Mouse (Mus musculus): ENCODE results near the gene Ing1. TPM values are rescaled to one million over a fixed set of nuclear protein-coding genes. Genes with fewer than 3 reads are reported as not detected.

Ing1 gene
- total RNA-seq (2015; ENCODE audit: low replicate concordance) = 16.3 and 16.5 TPM in 2 replicates
- 19.3 and 25.9 TPM in 2 replicates for total RNA-seq (2017; ENCODE audit: low replicate concordance)

DNA sequence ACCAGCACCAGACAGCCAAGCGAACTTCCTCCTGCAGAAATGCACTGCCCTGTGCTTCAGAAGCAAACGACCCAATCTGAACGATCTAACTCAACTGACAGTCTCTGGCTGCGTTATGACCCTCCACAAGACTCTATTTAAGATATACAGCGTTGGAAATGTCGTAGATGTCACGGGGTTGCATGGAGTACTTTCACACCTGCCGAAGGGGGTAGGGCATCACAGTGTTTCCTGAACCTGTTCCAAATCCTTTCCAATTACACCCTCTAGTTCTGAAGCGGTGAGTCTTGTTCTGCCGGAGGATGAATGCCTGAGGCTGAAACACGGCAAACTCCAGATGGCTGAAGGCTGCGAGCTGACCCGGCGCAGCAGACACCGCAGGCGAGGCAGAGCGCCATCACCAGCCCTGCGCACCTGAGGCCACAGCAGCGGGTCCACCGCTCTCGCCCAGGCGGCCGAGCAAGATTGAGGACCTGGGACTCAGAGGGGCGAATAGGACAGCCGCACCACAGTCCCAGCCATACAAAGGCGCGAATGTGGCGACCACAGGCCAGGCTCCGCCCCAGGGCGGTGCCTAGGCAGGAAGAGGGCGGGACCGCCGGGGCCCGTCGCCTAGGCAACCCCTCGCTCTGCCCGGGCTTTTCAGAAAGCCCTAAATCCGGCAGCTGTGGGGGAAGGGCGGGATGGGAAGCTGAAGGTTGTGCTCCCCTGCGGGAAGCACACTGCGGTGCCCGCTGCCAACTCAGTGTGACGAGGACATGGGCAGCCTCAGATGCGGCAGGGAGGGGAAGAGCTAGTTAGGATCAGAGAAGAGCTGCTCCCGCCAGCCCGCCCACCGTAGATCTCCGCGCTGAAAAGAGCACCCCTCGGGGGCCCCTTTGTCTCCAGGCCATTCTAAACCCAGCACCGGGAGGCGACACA is at the start of gene Ing1:
Gene Ing1, plus strand, starts transcription at position 773 of the 921 bp plus-strand sequence.
- ATAC-seq (replicated peaks; ENCODE audit: low FRiP score, poor library complexity, severe bottlenecking) = peak; percentile 52

DNA sequence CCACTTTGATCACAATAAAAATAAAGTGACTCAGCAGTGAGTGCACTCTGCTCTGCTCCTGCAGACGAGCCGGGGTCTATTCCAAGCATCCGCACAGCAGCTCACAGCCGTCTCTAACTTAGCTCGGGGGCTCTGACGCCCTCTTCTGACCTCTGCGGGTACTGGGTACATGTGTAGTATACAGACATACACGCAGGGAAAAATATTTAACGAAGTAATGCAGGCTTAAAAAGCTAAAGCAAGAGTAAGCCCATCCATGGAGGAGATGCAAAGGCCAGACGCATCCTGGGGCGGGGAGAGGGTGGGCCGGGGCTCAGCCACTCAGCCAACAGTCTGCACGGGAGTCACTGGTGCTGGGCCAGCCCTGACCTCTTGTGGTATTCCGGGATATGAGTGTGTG is 49.3 kb upstream of the Ing1 start:
- ATAC-seq (replicated peaks; ENCODE audit: low FRiP score, poor library complexity, severe bottlenecking) = no peak

DNA sequence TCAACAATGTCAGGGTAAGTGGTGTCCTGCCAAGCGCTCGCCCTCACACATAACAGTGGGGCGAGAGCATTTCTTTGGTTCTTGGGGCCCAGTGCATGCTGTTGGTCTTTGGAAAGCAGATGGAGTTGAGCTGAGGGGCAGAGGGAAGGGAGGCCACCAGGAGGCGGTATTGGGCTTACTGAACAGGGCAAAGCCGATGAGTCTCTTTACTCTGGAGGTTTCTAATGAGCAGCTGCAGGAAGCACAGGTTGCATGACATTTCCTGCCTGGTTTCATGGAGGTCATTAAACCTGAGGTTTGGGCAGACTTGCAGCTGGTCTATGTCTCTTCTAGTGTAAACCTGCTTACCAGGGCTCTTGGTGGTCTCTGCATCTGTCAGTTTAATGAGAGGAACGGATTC is 48.6 kb upstream of the Ing1 start:
- peak; percentile 44; the same call in 1 of the 2 replicates for ATAC-seq (replicated peaks; ENCODE audit: low FRiP score, poor library complexity, severe bottlenecking)

DNA sequence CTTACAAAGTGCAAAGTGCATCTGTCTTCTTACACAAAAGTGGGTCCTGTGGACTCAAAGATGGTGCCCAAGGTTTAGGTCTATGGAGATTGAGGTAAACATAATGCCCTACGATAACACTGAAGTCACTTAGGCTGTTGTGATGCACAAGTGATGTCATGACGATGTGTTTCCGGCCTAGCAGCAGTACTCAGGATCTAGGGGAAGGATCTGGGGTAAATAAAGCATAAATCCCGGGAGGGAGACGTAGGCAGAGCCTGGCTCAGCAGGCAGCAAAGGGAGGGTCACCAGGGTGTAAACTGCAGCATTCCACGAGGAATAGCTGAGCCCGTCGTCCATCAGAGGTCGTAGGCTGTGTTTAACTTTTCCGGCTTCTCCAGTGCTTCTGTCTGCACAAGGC is 46.5 kb upstream of the Ing1 start:
- no peak for ATAC-seq (replicated peaks; ENCODE audit: low FRiP score, poor library complexity, severe bottlenecking)

DNA sequence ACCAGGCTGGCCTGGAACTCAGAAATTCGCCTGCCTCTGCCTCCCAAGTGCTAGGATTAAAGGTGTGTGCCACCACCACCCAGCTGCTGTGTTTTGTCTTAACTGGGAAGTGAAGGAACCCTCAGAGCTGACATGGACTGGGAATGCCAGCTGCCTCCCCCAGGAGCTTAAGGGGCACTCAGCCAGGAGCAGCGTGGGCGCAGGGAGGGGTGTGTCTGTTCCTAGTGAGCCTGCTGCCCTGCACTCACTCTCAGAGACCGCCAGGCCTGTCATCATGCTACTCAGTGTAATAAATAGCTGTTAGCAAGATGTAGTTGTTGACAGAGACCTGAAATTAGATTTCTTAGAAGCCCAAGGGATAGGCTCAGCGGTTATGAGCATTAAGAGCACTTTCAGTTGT is 44.4 kb upstream of the Ing1 start:
- no peak for ATAC-seq (replicated peaks; ENCODE audit: low FRiP score, poor library complexity, severe bottlenecking)

DNA sequence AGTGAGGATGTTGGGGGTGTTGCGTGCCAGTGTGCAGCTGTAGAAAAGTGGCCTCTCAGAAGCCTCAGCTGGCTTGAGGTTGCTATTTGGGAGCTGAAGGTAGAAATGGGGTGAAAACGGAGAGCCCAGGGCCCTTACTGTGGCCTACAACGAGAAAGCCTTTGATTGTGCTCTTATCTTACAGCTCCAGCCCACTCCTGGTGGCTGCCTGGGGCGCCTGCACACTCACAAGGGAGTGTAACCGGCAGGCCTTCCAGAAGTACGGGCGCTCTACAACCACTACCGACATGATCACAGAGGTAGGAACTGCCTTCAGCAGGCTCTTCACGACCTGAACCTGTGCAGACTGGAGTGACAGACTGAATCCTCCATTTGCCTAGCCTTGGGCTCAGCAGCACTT is 42.7 kb upstream of the Ing1 start:
- no peak for ATAC-seq (replicated peaks; ENCODE audit: low FRiP score, poor library complexity, severe bottlenecking)

DNA sequence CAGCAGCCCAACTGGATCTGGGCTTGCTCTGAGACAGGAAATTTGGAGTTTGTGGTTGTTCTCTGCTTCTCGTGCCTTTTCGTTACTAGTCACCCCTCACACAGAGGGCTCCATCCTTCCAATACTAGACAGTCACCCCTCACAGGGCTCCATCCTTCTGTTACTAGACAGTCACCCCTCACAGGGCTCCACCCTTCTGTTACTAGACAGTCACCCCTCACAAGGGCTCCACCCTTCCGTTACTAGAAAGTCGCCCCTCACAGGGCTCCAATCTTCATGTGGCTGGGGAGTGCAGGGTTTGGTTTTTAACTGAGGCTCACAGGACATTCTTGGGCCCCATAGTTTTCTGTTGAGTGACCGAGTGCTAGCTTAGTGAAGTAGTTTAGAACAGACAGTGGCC is 42.1 kb upstream of the Ing1 start:
- ATAC-seq (replicated peaks; ENCODE audit: low FRiP score, poor library complexity, severe bottlenecking) = no peak

DNA sequence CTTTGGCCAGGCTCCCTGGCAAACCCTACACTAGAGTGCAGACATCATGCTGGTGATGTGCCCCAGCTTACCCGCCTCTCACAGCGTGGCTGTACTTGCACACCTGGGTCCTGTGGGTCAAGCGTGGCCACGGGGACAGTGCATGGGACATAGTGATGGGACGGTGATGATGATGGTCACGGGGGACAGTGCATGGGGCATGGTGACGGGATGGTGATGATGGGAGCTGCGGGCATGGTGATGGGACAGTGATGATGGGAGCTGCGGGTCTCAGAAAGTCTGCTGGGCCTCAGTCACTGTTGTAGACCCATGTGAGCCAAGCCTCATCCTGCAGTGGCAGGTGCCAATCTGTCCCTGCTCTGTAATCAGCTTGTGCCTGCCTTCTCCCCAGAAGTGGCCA is 39.1 kb upstream of the Ing1 start:
- ATAC-seq (replicated peaks; ENCODE audit: low FRiP score, poor library complexity, severe bottlenecking) = no peak

DNA sequence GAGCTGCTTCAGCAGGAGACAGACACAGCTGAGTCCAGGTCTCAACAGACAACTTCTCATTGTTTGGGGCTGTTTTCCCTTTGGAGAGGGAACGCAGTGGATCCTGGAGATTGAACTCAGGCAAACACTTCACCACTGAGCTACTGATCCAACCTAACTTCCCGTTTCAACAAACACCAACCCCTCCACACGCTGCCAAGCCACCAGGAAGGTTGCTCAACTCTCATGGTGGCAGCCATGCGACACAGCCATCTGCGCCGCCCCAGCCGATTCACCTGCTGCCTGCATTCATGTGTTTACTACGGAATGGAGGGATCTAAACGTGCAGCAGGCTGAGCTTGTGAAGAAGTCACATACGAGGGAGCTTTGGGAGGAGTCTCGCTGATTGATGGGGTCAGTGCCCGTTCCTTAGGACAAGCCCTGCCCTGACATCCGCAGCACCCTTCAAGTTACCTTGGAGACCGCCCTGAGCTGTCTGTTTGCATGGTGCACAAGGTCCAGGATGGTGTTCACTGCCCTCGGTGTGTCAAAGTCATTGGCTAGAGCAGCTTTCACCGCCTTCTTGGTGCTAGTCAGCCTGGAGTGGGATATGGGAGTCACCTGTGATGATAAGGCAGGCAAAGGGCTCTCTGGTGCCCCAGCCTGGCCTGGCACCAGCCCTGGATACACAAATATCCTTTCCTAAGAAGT is 37.9 kb upstream of the Ing1 start:
- no peak for ATAC-seq (replicated peaks; ENCODE audit: low FRiP score, poor library complexity, severe bottlenecking)

DNA sequence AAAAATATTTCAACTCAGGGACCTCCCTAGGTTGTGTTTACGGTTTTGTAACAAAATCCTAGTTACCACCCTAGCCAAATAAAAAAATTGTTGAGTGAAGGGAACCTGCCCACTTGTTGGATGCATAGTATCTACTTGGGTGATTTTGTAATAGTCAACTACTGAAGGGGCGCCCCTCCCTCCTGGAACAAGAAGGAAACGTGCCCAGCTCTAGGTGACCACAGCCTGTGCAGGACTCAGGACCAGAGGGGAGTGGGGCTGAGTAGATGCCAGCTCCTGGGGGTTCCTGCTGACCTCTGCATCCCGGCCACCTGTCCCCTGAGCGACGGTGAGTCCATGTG is 37.3 kb upstream of the Ing1 start:
- no peak for ATAC-seq (replicated peaks; ENCODE audit: low FRiP score, poor library complexity, severe bottlenecking)

DNA sequence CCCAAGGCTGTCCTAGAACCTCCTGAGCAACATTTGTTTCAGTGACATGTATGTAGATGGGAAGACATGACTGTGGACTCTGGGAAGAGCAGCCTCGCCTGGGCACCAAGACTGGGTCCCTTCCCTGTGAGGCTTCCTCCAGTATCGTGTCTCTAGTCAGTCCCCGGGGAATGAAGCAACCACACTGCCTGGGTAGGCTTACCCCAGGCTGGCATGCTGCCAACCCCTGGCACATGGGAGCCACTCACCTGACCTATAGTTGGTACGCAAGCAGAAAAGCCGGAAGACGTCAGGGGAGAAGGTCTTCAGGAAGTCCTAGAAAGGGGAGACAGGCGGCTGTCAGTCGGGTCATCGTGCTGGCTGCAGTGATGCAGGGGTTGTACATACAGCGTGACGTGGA is 36.7 kb upstream of the Ing1 start:
- no peak for ATAC-seq (replicated peaks; ENCODE audit: low FRiP score, poor library complexity, severe bottlenecking)

DNA sequence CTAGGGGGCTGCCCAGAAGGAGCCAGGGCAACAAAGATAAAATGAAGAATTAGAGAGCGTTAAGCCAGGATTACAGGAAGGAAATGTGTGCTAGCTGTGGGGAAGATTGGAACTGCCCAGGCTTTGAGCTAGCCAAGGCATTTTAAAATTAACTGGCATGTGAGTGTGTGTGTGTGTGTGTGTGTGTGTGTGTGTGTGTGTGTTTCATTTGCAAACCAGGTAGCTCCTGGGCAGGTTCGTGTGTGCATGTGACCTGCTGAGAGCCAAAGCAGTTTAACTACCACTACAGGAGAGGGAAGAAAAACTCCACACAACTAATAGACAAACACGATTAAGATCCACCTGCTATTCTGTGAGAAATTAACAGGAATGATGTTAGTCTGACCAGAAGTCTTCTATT is 32.0 kb upstream of the Ing1 start:
- no peak for ATAC-seq (replicated peaks; ENCODE audit: low FRiP score, poor library complexity, severe bottlenecking)

DNA sequence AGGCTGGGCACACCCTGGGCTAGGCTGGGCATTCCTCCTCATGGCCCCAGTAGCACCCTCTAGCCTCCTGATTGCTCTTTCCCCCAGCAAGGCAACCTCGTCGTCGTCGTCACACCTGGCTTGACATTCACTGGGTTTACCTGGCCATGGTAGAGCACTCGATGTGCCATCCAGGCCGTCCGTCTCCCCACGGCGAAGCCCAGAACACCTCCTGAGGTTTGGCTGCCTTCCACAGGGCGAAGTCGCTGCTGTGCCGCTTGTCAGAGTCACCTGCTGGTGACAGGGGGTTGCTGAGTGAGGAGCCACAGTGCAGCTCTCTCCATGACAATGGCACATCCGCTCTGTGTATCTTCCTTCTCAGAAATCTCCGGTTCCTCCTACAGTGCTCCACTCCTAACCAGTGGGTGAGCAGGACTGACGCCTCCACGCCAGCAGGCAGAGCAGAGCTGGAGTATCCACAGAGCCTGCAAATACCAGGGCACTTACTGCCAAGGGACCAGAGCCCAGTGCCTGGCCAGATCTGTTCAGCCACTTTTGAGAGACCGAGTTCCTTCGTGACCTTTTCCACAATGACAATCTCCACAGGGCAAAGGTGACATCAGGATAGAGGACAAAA is 25.1 kb upstream of the Ing1 start:
- no peak; the same call in 1 of the 2 replicates for ATAC-seq (replicated peaks; ENCODE audit: low FRiP score, poor library complexity, severe bottlenecking)

DNA sequence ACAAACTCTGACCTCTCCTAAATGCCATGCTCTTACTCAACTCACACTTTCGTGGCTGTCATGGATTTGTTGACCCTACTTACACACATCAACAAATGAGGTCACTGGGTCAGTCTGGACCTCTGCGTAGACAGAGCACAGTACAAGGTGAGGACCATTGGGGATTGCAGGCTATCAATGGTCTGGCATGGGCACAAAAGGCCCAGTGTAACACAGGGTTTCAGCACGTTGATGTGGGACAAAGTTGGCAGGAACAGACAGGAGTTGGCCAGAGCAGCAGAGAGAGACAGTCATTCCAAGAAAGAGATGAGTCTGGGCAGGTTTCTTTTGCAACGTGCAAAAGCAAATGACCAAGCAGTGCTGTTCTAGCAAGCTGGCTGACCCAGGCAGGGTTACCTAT is 24.5 kb upstream of the Ing1 start:
- ATAC-seq (replicated peaks; ENCODE audit: low FRiP score, poor library complexity, severe bottlenecking) = no peak

DNA sequence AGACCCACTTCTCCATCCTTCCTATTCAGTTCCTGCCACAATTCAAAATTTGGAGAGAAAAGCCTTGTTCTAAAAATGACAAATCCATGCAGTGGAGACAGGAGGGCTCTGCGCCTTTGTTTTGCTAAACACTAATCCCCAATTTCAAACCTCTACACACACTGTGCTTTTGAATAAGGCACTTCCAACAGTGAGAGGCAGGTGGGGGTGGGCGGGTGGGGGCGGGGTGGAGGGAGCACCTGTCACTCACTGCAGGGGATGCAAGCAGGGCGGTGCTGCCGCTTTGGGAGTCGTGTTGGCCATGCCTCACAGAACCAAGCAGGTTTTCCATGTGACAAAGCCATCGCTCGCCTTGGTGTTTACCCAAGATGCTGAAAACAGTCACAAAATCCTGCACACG is 20.9 kb upstream of the Ing1 start:
- ATAC-seq (replicated peaks; ENCODE audit: low FRiP score, poor library complexity, severe bottlenecking) = no peak

DNA sequence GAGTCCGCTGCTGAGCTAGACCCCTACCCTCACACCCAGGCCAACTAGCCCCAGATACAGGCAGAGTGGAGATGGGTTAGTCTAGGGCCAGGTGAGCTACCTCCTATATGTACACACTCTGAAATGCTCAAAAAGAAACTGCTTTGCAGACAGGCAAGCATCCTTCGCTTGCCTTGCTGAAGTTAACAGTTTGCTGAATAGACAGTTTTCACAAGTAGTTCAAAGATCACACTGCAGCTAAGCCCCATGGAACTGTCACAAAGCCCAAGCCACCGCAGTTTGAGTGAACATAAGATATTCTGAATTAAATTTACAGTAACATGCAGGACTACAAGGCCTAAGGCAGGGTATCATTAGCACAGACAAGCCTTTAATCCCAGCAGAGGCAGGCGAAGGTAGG is 16.3 kb upstream of the Ing1 start:
- ATAC-seq (replicated peaks; ENCODE audit: low FRiP score, poor library complexity, severe bottlenecking) = no peak

DNA sequence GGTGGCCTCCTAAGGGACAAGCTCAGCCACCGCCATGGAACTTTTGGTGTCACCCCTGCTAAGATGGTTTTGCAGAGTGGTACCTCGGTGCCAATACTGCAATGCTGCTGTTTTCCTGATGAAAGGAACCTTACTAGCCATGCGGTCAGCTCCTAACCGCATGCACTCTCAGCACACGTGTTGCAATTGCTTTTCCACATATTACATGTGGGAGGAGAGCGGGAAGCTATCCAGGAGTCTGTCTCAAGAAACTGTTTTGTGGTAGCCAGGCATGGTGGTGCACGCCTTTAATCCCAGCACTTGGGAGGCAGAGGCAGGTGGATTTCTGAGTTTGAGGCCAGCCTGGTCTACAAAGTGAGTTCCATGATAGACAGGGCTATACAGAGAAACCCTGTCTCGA is 15.2 kb upstream of the Ing1 start:
- ATAC-seq (replicated peaks; ENCODE audit: low FRiP score, poor library complexity, severe bottlenecking) = no peak

DNA sequence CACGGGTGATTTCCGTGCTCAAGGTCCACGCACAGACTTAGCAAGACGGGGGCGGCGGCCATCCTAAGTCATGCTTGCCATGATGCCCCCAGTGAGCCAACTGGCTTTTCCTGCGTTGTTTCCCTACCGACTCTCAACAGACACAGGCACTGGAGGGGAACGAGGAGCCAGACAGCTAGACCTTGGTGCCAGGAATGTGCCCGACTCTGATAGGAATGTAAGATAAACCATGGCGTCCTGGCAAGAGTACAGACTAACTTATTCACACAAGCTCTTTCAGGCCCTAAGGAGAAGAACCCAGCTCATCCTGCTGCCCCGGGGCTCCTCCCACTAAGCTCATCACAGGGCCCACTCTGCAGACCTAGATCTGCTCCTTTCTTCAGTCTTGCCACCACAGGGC is 13.3 kb upstream of the Ing1 start:
- no peak for ATAC-seq (replicated peaks; ENCODE audit: low FRiP score, poor library complexity, severe bottlenecking)

DNA sequence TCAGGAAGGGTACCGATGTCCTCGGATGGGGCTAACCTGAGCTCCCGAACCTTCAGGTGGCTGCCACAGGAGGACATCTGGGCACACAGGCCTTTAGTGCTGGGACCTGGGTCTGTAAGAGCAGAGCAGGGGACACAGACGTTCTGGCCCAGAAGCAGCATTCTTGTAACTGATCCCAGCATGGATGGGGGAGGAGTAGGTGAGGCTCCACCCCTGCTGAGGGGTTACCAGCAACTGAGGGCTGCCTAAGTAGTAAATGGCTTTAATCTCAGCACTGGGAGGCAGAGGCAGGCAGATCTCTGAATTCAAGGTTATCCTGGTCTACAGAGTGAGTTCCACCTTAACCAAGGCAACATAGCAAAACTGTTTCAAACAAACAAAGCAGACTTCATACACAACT is 12.5 kb upstream of the Ing1 start:
- no peak for ATAC-seq (replicated peaks; ENCODE audit: low FRiP score, poor library complexity, severe bottlenecking)

DNA sequence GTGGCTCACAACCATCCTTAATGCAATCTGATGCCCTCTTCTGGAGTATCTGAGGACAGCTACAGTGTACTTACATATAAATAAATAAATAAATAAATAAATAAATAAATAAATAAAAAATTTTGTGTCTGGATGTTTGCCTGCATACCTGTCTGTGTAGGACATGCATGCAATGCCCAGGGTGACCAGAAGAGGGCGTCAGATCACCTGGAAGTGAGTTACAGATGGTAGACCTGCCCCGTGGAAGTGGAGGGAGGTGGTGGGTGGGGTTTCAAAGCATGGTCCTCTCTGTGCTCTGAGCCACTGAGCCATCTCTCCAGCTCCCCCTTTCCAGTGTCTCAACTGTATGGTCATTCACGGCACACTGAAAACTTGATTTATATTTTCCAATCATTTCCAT is 11.0 kb upstream of the Ing1 start:
- 0 out of 2 replicates have a peak, but pooled peaks have one; percentile 52 for ATAC-seq (replicated peaks; ENCODE audit: low FRiP score, poor library complexity, severe bottlenecking)

DNA sequence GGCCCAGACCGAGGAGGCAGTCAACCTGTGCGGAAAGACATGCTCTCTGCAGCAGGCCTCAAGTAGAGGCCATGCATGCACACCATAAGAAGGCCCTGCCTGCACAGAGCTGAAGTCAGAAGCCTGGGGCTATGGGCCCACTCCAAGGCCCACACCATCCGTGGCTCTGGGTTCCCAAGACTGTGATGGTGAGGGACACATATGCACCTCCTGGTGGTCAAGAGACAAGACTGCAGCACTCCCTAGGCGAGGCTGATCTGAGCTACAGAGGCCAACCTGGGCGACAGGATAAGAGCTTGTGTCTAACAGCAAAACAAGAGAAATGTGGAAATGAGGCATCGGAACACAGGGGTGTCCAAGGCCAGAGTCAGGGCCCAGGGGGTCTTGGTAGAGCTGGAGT is 8.3 kb upstream of the Ing1 start:
- ATAC-seq (replicated peaks; ENCODE audit: low FRiP score, poor library complexity, severe bottlenecking) = no peak

All from erythroblast, adult 5-6 weeks (primary cell).